Mouse (Mus musculus) brown adipose tissue, adult 24 weeks (tissue): Measurements from ENCODE around the gene Gnaz. TPM values are rescaled to one million over a fixed set of nuclear protein-coding genes. Genes with fewer than 3 reads are reported as not detected.
A peak's percentile ranks its signal among the peaks of the same experiment; 100 is the strongest.

Experiments used
- H3K27ac ChIP-seq: fragments of 200-500 bp; replicated peaks from 2 replicates; pipeline ENCODE4 v1.5.1; 2012; ENCODE audit warnings: low read depth, mild to moderate bottlenecking, low read length
- H3K4me1 ChIP-seq: fragments of 200-500 bp; 2 replicates; pipeline ENCODE4 v1.6.1; 2012; ENCODE audit warnings: low read length, mixed read lengths; ENCODE audit not compliant: control insufficient read depth, insufficient read depth, insufficient read length
- H3K4me3 ChIP-seq: fragments of 200-500 bp; 2 replicates; pipeline ENCODE4 v1.5.1; 2012; ENCODE audit warnings: low read depth, mild to moderate bottlenecking, low read length, moderate library complexity; ENCODE audit not compliant: insufficient read depth
- polyA plus RNA-seq: library from polyadenylated mRNA; stranded (reverse); fragments of >200 nt; gene quantifications from 2 replicates; pipeline ENCODE4 v1.2.4, GENCODE M21; 2012; ENCODE audit not compliant: missing spikeins, insufficient read depth, insufficient read length

The Gnaz gene
- polyA plus RNA-seq, 1 experiment = not detected

- Histone ChIP-seq H3K4me3 (no peak overlapping the region), H3K27ac (no peak overlapping the region), H3K4me1 (no peaks in the 10 kb centered on the region)
Observed at GRCm38 (mm10) chr10:74989814-74990213, 22.8 kb downstream of the Gnaz start.

GRCm38 (mm10) chr10:74990584-74991322 lies 23.8 kb downstream of the Gnaz start:
- Histone ChIP-seq H3K27ac (no peak overlapping the region), H3K4me3 (no peak overlapping the region), H3K4me1 (no peaks in the 10 kb centered on the region)

GRCm38 (mm10) chr10:74994863-74995262 lies 27.9 kb downstream of the Gnaz start:
- Histone ChIP-seq H3K4me1 (no peaks in the 10 kb centered on the region), H3K27ac (peak overlapping the region; percentile 41), H3K4me3 (no peak overlapping the region)

GRCm38 (mm10) chr10:74995377-74995776 lies 28.4 kb downstream of the Gnaz start:
- Histone ChIP-seq H3K4me3 (no peak overlapping the region), H3K4me1 (no peaks in the 10 kb centered on the region)

GRCm38 (mm10) chr10:75001391-75001790 lies 34.4 kb downstream of the Gnaz start:
- Histone ChIP-seq H3K27ac (no peak overlapping the region), H3K4me3 (no peak overlapping the region), H3K4me1 (no peaks in the 10 kb centered on the region)

More at GRCm38 (mm10) chr10:74995377-74995776, 28.4 kb downstream of the Gnaz start:
- no peak overlapping the region for H3K27ac ChIP-seq

- Histone ChIP-seq H3K27ac (no peak overlapping the region), H3K4me3 (no peak overlapping the region), H3K4me1 (no peaks in the 10 kb centered on the region)
Observed at GRCm38 (mm10) chr10:75004067-75004466, 37.1 kb downstream of the Gnaz start.

- H3K27ac ChIP-seq = no peak overlapping the region
- H3K4me1 ChIP-seq = no peaks in the 10 kb centered on the region
- no peak overlapping the region for H3K4me3 ChIP-seq
Observed at GRCm38 (mm10) chr10:75006889-75007662, 40.1 kb downstream of the Gnaz start.

- Histone ChIP-seq H3K4me1 (no peaks in the 10 kb centered on the region), H3K27ac (no peak overlapping the region), H3K4me3 (no peak overlapping the region)
Observed at GRCm38 (mm10) chr10:75010704-75011103, 43.7 kb downstream of the Gnaz start.

- Histone ChIP-seq H3K4me3 (no peak overlapping the region), H3K27ac (no peak overlapping the region), H3K4me1 (no peaks in the 10 kb centered on the region)
Observed at GRCm38 (mm10) chr10:75015465-75015864, 48.5 kb downstream of the Gnaz start.

- H3K27ac ChIP-seq = no peak overlapping the region
- no peak overlapping the region for H3K4me3 ChIP-seq
- H3K4me1 ChIP-seq = no peaks in the 10 kb centered on the region
Observed at GRCm38 (mm10) chr10:75016481-75016880, 49.5 kb downstream of the Gnaz start.

- Histone ChIP-seq H3K4me1 (no peaks in the 10 kb centered on the region), H3K27ac (no peak overlapping the region)
Observed at GRCm38 (mm10) chr10:75020271-75020670, 53.3 kb downstream of the Gnaz start.

GRCm38 (mm10) chr10:75021138-75021537 lies 54.2 kb downstream of the Gnaz start:
- H3K4me3 ChIP-seq = no peak overlapping the region
- H3K27ac ChIP-seq = no peak overlapping the region
- H3K4me1 ChIP-seq = no peaks in the 10 kb centered on the region

More at GRCm38 (mm10) chr10:75020271-75020670, 53.3 kb downstream of the Gnaz start:
- no peak overlapping the region for H3K4me3 ChIP-seq

GRCm38 (mm10) chr10:75026491-75026890 lies 59.5 kb downstream of the Gnaz start:
- Histone ChIP-seq H3K4me1 (no peaks in the 10 kb centered on the region; the same call in 1 of the 2 replicates), H3K4me3 (no peak overlapping the region), H3K27ac (no peak overlapping the region)

- peaks cover 6% of the 10 kb centered on the region for H3K4me1 ChIP-seq
Observed at GRCm38 (mm10) chr10:75028743-75029142, 61.8 kb downstream of the Gnaz start.

GRCm38 (mm10) chr10:75029677-75030076 lies 62.7 kb downstream of the Gnaz start:
- Histone ChIP-seq H3K4me3 (no peak overlapping the region), H3K4me1 (peaks cover 6% of the 10 kb centered on the region), H3K27ac (no peak overlapping the region)

More at GRCm38 (mm10) chr10:75028743-75029142, 61.8 kb downstream of the Gnaz start:
- H3K4me3 ChIP-seq = no peak overlapping the region
- no peak overlapping the region for H3K27ac ChIP-seq
